Mouse (Mus musculus) adrenal gland, adult 18-20 months (tissue): ENCODE measurements around the gene Sart3. TPM values are rescaled to one million over a fixed set of nuclear protein-coding genes. Genes with fewer than 3 reads are reported as not detected.
A peak's percentile ranks its signal among the peaks of the same experiment; 100 is the strongest.
"Not testable (repeated sequence)": the region's sequence is repeated elsewhere in the genome, so short reads cannot be mapped to it uniquely, and the experiment has no call there.

Experiments
- DNase-seq, 2 experiments: peaks; one replicate each; pipeline ENCODE4 v3.0.0; 2021 to 2022; ENCODE audit warnings: low spot score in 2 of 2
- total RNA-seq, 2 experiments: library from RNA; stranded (reverse); gene quantifications; 1 replicate in 1 of 2; 2 replicates in 1 of 2; pipeline ENCODE4 v1.2.3; 2021

Sart3 gene
- total RNA-seq, 2 experiments from 2014 or later: 28.4 to 33.7 TPM

DNA sequence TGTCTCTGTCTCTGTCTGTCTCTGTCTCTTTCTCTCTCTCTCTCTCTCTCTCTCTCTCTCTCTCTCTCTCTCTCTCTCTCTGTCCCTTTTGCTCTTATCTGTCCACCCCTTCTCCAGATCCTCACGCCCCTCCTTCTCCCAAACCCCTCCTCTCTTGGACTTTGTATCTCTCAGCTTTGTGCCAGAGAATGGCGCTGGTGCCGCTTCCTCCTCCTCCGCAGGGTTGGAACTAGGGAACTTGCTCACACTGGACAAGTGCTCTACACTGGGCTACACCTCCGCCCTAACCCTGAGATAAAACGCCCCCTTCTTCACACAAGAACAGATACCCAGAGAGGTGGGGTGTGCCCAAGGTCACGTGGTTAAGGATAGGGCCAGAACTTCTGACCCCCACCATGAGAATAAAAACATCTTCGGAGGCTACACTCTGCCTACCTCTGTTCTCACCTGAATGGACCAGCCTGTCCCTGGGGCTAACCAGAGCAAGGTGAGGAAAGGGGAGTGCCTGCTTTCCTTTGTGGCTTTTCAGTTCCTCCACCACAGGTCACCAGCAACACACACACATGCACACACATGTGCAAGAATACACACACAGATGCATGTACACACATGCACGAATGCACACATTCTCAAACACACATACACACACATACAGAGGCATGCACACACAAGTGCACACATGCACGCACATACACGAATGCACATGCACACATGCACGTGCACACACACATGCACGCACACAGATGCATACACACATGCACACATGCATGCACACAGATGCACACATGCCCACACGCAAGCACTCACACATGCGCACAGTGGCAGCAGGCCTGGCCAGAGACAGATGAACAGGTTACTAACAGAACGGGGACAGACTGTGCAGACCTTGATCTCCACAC lies 19.1 kb upstream of the Sart3 start:
- DNase-seq: no peak

DNA sequence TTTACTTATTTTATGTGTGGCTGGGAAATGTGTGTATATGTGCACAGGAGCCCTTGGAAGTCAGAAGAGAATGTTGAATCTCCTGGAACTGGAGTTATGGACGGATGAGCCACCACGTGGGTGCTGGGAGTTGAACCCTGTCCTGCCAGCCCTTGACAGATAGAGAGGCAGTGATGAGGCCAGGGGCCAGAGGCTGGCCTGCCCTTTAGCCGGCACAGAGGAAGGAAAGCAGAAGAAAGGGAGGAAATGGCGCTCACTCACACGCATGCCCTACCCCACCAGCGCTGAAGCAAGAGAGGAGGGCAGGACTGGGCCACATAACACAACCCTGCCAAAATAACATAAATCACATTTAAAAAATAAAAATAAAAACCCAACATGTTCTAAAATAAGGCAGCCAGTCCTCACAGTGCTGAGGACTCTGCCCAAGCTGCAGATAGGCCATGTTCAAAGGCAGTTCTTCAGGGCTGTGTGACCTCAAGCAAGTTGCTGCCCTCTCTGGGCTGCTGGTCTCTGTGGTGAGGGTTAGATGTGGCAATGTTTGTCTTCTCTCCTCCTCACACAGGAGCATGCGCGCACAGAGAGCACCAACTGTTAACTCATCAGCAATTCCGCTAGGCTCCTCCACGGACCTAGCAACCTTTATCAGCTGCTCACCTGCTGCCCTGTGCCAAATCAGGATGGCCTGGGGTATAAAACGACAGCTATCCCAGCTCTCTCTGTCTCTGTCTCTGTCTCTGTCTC lies 18.3 kb upstream of the Sart3 start:
- DNase-seq: no peak

DNA sequence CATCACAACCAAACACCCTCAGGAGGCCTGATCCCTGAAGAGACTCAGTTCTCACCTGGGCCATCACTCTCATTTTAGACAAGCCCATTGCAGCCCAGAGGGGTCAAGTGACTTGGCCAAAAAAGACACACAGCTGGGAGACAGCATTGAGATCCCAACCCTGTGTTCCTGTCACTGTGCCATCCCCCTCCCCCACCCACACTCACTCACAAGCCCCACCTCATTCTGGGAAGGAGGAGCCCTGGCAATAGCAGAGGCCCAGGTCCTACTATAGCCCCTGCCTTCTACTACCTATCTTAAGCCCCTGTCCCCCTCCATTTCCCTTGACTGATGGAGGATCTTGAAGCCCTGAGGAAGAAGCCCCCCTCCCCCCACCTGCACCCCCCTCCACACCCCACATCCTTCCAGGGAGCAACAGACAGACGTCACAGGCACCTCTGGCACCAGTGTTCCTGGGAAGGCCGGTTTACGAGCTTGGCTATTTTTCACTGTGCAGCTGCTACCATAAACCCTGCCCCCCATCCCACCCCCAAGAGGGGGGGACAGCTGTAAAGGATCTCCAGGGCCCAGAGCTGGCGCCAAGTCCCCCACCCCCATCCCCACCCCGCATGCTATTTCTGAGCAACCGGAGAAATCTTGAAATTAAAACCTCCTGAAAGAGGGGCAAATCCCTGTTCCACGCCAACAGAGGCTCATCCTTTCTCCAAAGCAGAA lies 16.9 kb upstream of the Sart3 start:
- no peak for DNase-seq

DNA sequence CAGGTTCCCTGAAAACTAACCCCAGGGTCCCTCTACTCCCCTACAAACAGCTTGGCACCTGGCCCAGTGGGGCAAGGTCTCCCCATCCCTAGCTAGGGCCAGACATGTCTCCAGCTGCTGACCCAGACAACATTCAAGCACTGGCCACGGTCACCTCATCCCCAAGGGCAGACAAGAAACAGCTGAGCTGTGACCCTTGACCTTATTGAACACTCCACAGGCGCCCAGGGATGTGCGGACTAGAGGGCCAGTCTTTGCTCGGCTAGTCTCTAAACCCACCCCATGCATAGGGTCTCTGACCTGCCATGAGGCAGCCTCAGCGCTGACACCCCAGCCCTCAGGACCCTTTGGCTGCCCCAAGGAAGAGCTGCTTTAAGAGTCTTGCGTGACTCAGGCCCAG lies 16.3 kb upstream of the Sart3 start:
- no peak for DNase-seq

DNA sequence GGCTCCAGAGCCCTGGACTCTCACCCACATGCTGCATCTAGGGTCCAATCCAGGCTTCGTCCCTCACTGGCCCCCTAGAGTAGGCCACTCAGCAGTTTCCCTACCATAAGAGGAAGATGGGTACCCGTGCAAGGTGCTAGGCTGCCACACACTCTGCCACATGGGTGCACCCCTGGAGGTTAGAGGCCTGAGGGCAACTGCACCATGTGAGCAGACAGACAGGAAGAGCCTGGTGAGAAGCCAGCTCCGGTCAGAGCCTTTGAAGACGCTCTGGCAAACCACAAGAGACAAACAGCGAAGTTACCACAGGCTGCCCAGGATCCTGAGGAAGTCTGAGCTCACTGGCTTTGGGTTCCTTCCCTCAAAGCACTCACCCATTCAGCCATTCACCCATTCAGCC lies 14.7 kb upstream of the Sart3 start:
- no peak for DNase-seq

DNA sequence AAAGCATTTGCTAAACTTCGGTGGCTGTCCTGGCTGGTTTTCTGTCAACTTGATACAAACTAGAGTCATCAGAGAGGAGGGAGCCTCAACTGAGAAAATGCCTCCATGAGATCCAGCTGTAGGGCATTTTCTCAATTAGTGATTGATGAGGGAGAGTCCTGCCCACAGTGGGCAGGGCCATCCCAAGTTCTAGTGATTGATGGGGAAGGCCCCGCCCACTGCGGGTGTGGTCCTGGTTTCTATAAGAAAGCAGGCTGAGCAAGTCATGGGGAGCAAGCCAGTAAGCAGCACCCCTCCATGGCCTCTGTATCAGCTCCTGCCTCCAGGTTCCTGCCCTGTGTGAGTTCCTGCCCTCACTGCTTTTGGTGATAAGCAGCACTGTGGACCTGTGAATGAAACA lies 11.8 kb upstream of the Sart3 start:
- not testable (repeated sequence) for DNase-seq

DNA sequence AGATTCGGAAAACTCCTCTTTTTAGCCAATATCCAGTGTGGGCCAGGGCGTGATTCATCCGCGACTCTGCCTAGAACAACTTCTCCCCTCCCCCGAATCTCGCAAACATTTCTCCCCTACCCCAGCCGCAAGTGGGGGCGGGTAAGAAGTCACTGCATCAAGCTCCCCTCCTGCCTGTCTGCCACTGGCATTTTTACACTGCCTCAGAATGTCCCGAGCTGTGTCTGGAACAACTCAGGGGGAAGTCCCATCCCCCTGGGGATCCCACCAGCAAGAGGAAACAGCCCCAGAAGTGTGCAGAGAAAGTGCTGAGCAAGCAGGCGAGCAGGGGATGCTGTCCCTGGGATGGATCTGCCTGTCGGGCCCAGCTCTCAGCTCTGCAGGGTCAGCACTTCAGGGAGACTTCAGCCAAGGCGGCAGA lies 11.3 kb upstream of the Sart3 start:
- no peak for DNase-seq

DNA sequence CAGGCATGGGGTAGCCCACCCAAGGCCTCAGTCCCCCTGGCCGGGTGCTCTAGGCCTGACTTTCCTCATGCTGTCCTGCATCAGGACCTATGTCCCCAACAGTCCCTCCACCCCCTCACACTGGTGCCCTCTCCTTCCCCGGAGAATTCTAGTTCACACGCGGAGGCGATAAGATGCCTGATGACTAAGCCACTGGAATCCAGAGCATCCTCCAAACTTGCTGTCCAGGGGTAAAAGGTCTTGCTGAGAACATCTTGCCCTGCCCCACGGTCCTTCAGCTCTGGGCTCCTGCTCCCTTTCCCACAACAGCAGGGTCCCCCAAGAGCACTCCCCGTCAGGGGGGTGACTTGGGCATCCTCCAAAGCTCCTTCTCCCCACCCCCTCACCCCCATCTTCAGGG lies 10.3 kb upstream of the Sart3 start:
- no peak for DNase-seq

DNA sequence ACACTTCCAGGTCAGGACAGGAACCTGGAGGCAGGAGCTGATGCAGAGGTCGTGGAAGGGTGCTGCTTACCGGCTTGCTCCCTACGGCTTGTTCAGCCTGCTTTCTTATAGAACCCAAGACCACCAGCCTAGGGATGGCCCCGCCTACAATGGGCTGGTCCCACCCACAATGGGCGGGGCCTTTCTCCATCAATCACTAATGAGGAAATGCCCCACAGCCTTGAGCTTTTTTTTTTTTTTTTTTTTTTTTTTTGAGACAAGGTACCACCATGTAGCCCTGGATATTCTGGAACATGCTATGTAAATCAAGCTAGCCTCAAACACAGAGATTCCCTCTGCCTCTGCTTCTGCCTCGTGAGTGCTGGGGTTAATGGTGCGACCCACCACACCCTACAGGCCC lies 9.6 kb upstream of the Sart3 start:
- no peak for DNase-seq

DNA sequence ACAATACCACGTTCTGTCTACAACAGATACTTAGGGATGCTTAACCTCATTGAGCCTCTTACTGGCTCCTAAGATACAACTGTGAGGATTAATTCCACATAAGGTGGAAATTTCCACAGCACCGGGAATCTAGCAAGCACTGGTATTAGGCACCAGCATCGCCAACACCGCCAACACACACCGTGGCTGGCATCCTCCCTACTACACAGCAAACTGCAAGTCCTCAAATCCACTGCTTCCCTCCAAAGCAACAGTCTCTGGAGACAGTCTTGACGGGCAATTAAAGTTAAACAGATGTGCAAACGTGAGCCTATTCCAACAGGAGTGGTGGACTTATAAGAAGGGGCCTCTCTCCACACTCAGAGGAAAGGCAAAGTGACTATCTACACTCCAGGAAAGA lies 8.9 kb upstream of the Sart3 start:
- no peak for DNase-seq

DNA sequence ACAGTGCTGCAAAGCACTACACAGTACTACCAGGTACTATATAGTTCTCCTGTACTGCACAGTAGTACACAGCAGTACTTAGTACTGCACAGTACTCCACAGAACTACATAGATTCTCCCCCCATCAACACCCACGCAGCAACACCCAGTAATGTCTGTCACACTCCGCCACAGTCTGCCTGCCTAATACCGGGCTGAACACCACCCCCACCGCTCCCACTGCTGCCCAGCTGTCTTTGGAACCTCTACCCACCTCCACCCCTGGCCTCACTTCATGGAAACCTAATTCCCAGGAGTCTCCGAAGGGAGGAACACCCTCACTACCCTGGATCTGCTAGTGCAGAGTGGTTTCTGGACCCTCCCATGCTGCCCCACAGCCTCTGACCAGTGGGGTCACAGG lies 8.5 kb upstream of the Sart3 start:
- DNase-seq: no peak

DNA sequence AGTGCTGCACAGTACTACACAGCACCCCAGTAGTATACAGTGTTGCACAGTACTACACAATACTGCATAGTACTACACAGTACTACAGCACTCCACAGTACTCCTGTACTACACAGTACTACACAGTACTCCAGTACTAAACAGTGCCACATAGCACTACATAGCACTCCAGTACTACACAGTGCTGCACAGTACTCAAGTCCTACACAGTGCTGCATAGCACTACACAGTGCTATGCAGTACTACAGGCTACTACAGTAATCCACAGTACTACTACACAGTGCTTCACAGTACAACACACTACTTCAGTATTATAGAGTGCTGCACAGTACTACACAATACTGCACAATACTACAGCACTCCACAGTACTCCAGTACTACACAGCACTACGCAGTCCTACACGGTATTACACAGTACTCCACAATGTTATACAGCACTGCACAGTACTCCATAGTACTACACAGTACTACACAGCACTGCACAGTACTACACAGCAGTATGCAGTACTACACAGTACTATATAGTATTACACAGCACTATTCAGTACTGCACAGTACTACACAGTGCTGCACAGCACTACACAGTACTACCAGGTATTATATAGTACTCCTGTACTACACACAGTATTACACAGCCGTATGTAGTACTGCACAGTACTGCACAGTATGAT lies 7.9 kb upstream of the Sart3 start:
- DNase-seq: no peak

DNA sequence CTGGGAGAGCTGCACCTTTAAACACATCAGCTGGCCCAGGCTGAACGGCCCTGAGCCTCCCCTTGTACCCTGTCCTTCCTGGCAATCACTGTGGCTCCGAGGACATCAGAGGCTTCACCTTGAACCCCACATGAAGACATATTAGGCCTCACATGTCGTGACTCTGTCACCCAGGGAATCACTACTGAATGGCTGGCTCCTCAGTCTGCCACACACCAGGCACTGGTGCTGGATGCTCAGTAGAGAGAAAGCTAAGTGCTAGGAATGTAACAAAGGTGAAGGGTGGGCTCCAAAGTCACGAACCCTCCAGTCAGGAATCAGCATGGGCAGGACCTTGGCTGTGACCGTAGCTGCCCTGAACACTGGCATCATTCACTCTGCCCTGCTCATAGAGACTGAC lies 7.3 kb upstream of the Sart3 start:
- DNase-seq: peak in 1 of 2 experiments; percentile 40

DNA sequence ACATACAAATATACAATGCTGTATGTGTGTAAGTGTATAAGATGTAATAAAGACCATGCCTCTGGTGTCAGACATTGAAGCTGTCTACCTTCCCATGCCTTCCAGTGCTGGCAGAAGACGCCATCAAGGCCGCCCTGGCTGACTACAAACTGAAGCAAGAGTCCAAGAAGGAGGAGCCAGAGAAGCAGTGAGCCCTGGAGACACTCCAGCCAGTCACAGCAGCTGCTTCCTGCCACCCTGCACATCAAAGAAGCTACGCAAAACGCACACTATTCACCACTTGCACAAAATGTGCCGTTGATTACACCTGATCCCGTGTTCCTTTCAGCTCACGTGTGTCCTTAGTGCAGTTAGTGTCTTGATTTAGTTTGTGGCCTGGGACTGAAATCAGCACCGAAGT lies 5.4 kb upstream of the Sart3 start:
- DNase-seq: peak in 1 of 2 experiments; percentile 48

DNA sequence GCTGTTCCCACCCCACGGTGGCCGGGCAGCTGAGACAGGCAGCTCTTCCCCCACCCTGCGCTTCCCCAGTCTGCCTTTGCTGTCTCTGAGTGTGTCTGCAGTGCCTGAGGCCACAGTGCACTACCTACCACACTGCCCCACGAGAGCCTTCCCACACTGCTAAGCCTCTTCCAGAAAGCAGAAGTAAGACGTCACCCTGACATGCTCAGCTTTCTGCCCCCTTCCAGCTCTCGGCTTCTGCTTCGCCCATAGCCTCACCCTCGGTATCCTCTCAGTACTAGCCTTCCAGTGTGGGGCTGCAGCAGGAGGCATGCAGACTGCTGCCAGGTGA lies 4.6 kb upstream of the Sart3 start:
- no peak for DNase-seq

DNA sequence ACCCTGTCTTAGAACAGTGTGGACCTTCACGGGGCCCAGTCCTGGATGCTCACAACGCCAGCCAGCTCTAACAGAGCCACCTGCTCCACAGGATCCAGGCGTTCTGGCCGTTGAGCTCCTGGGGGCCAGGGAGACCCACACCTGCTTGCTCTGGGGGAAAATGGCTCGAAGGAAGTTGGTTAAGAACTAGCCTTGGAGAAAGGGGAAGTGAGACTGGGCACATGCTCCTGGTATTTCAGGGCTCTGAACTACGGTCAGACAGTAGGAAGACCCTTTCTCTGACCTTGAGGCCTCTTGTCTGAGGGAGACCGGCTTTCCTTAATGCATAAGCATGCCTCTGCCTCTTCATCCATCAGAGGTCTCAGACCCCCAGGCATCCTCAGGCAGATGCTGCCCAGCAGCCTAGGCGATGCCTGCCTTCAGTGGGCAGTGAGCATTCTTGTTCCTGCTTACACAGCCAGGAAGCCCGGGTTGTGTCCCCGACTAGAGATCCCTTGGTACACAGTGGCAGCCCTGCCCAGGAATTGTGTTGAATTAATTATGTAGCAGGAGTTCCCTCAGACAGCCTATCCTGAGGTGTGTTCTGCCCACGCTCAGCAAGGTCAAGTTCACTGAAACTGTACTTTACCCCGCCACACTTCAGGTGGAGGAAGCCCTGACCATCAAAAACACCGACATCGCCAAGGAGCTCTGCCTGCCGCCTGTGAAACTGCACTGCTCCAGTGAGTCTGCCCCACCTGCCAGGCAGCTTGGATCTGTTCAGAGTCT lies 4.0 kb upstream of the Sart3 start:
- DNase-seq: no peak

DNA sequence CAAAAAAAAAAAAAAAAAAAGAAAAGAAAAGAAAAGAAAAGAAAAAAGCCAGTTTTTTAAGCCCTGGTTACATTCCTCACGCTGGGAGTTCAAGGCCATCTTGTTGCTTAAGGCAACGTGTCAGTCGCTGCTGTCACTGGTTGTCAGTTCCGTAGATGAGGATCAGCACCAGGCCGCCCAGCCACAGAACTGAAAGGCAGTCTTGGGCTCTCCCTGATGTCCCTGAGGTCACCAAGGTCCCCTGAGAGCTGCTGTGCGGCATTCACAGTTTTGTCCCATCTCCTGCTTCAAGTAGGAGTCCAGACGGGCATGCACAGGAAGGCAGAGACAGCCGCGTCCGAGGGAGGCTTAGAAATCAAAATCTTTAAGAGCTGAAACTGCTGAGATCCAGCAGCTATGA lies 3.3 kb upstream of the Sart3 start:
- no peak for DNase-seq

DNA sequence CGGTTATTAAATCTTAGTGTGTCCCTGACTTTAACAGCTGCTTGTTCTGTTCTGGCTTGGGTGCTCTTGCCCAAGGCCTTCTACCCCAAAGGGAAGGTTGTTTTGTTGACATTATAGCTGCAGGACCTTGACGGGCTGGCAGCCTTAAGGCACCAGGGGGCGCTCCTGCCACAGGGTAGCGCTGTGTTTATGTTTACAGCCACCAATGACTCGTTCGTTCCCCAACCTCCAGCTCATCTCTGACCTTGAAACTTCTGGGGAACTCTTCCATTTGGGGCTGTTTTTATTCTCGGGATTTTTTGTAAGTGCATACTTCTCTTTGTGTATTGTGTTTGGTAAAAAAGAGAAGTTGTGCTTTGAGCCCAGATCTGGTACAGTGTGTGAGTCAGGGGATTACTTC lies 1.4 kb upstream of the Sart3 start:
- DNase-seq: peak; percentile 94 to 96

DNA sequence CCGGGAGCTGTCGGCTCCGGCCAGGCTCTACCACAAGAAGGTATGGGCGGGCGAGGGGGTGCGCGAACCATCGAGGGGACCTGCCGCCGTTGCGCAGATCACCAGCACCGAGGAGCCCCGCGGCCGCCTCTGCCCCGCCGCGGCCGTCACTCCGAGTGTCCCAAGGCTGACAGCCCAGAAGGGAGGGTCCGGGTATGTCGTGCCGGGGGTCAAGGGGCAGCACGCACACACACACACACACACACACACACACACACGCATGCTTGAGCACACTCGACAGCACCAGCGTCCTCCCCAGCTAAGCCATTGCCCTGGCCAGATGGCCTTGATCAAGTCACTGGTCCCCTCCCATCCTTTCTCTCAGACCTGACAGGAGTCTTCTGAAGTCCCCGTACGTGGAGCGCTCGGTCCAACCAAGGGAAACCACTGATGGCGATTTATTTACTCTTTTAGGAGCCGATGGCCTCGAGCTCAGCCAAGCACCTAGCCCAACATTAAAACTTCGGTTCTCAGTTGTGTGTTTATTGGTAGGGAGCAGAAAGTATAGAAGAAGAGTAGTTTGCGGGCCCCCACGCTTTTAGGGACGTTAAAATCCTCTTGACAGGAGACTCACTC lies 702 bp upstream of the Sart3 start:
- DNase-seq: no peak
